Mouse (Mus musculus) stomach, embryonic 14.5 days (tissue): Measurements from ENCODE around the gene Sec1. TPM values are rescaled to one million over a fixed set of nuclear protein-coding genes. Genes with fewer than 3 reads are reported as not detected.
A peak's percentile ranks its signal among the peaks of the same experiment; 100 is the strongest.

Experiments
- ATAC-seq: fragments of 200-750 bp; cut with Nextera tagmentation; 2 replicates; pipeline ENCODE4 v1.8.0; 2017; ENCODE audit warnings: low read depth, moderate TSS enrichment; ENCODE audit not compliant: insufficient number of reproducible peaks, insufficient read depth, low FRiP score
- H3K27ac ChIP-seq: fragments of 300-500 bp; sonication (generic); 2 replicates; pipeline ENCODE4 v1.5.1; 2014; ENCODE audit warnings: mild to moderate bottlenecking, low read length, moderate library complexity, mixed read lengths
- H3K27me3 ChIP-seq: fragments of 300-500 bp; sonication (generic); 2 replicates; pipeline ENCODE4 v1.6.1; 2014; ENCODE audit warnings: low read length, control low read depth, mixed read lengths; ENCODE audit not compliant: control insufficient read depth, insufficient read depth
- H3K36me3 ChIP-seq: fragments of 300-500 bp; sonication (generic); 2 replicates; pipeline ENCODE4 v1.6.1; 2014; ENCODE audit warnings: mild to moderate bottlenecking, control low read depth, low read length, moderate library complexity, mixed read lengths; ENCODE audit not compliant: control insufficient read depth, insufficient read depth
- H3K4me1 ChIP-seq: fragments of 300-500 bp; sonication (generic); 2 replicates; pipeline ENCODE4 v1.6.1; 2014; ENCODE audit warnings: low read length, control low read depth, mixed read lengths; ENCODE audit not compliant: control insufficient read depth, insufficient read depth
- H3K4me2 ChIP-seq: fragments of 300-500 bp; sonication (generic); replicated peaks from 2 replicates; pipeline ENCODE4 v1.6.1; 2014; ENCODE audit warnings: low read depth, low read length, control low read depth
- H3K4me3 ChIP-seq: fragments of 300-500 bp; sonication (generic); 2 replicates; pipeline ENCODE4 v1.5.1; 2014; ENCODE audit warnings: low read depth, low read length, control low read depth
- H3K9ac ChIP-seq: fragments of 300-500 bp; sonication (generic); replicated peaks from 2 replicates; pipeline ENCODE4 v1.6.1; 2014; ENCODE audit warnings: low read depth, mild to moderate bottlenecking, control low read depth, low read length, moderate library complexity, mixed read lengths
- H3K9me3 ChIP-seq: fragments of 300-500 bp; sonication (generic); 2 replicates; pipeline ENCODE4 v1.6.1; 2016; ENCODE audit warnings: low read depth, low read length, control low read depth; ENCODE audit not compliant: control insufficient read depth
- WGBS: fragments of 180-500 bp; shearing (Covaris S2); extraction: QIAGEN DNeasy Blood & Tissue Kit; methylation state at CpG from one replicate; pipeline ENCODE4 v1.1.7; 2014; 5-methylcytosine and 5-hydroxymethylcytosine counted together
- polyA plus RNA-seq: library from polyadenylated mRNA; unstranded; fragments of >200 nt; fragmentation: Nextera tagmentation; extraction: Ambion mirVana; gene quantifications from 2 replicates; pipeline ENCODE4 v1.2.1, GENCODE M21; 2014

Gene Sec1
- 4.8 and 5.7 TPM in 2 replicates for polyA plus RNA-seq

DNA sequence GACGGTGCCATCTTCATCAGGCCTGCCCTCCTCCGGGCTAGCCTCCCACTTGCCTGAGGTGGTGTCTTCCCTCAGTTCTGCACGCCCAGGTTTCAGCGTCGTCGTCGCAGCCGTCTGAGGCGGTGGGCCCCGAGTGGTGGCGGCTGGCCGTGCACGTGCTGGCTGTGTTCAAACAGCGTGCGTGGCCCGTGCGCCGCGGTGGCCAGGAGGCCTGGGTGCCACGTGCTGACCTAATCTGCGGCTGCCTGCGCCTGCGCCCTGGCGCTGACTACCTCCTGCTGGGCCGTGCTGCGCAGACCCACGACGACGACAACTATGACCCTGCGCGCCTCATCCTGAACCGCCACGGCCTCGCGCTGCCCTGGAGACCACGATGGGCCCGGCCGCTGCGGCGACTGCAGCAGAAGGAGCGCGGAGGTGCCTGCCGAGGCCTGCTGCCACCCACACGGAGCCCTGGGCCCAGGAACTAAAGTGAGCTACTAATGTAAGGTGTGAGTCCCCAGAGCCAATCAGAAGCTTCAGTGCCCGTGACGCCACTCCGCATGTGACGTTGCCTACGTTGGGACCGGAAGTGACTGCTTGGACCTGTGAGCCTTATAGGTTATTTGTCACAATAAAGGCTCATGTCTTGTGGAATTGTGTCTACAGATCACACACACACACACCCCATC lies at the start of gene Sec1:
TSS of gene Sec1 (minus strand) at position 482 of the 671 bp plus-strand sequence.
- H3K9ac ChIP-seq, result no peak within 1 kb of the TSS
- no peak within 1 kb of the TSS for H3K27ac ChIP-seq
- no peaks in the 10 kb centered on the region for H3K36me3 ChIP-seq
- H3K4me1 ChIP-seq, result no peaks in the 10 kb centered on the region
- no peak within 1 kb of the TSS for H3K4me2 ChIP-seq
- no peak within 1 kb of the TSS for H3K4me3 ChIP-seq
- no peak for ATAC-seq
- 0 out of 2 replicates have a peak, but pooled peaks cover 4% of the 10 kb centered on the region for H3K27me3 ChIP-seq
- H3K9me3 ChIP-seq, result no peaks in the 10 kb centered on the region
- WGBS, result 89% methylated on average over 50 of the region's 50 CpGs

DNA sequence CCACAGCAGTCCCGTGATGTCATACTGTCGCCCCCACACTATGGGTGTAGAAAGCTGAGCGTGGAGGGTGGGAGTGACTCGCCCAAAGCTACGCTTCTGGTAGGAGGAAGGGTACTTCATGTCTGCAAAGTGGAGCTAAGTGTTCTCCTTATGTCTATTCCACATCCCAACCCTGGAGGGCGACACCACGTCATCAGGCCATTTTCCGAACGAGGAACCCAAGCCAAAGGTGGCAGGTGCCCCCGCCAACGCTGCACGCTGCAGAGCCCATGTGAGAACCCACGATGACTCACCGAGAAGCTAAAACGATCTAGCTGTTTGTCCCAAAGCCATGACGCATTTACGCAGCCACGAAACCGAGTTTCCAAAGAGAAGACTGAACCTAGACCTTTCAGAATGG lies 48.1 kb upstream of the Sec1 start:
- Histone ChIP-seq H3K4me1 (no peaks in the 10 kb centered on the region), H3K9ac (no peak overlapping the region)

DNA sequence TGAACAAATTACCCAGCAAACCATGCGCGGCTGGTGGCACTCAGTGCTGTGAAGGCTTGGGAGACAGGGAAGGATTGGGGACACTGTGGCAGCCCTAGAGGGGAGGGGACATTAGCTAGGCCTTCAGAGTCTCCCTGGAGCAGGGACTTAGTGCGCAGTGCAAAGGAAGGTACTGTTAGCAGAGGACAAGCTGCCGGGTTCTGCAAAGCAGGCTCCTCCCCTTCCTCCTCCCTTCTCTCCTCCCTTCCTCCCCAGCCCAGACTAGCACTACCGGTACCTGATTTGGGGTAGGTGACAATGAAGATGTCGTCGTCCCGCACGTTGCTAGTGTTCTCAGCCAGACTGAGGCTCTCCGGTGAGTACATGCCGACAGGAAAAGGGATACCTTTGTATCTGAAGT lies 47.6 kb upstream of the Sec1 start:
- Histone ChIP-seq H3K27ac (no peak overlapping the region), H3K9ac (no peak overlapping the region), H3K4me3 (peak overlapping the region; percentile 14), H3K36me3 (no peaks in the 10 kb centered on the region), H3K4me2 (peak overlapping the region; percentile 41), H3K9me3 (no peaks in the 10 kb centered on the region), H3K27me3 (no peaks in the 10 kb centered on the region), H3K4me1 (no peaks in the 10 kb centered on the region)
- 32% methylated on average over 11 of the region's 11 CpGs for WGBS
- peak; percentile 62; the same call in 1 of the 2 replicates for ATAC-seq

More for the DNA sequence above, 48.1 kb upstream of the Sec1 start:
- ATAC-seq, result no peak
- Histone ChIP-seq H3K27ac (no peak overlapping the region), H3K9me3 (no peaks in the 10 kb centered on the region), H3K36me3 (no peaks in the 10 kb centered on the region), H3K4me3 (peak overlapping the region; percentile 14), H3K4me2 (peak overlapping the region; percentile 41), H3K27me3 (no peaks in the 10 kb centered on the region)
- WGBS, result 43% methylated on average over 19 of the region's 19 CpGs

DNA sequence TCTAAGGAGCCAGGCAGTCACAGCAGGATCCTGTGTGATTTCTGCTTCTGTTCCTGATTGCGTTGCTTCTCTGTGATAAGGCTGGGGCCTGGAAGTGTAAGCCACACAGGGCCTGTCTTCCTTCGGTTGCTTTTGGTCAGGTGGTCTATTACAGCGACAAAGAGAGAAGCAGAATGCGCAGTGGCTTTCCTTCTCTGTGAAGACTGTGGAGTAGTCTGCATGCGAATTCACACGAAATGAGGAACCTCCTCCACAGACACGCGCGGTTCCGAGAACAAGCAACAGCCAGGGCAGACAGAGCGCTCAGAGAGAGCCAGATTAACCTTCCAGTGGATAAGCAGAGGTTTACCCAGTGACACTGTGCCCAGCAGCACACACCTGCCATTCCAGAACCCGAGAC lies 47.1 kb upstream of the Sec1 start:
- H3K4me2 ChIP-seq, result no peak overlapping the region
- 76% methylated on average over 12 of the region's 12 CpGs for whole genome bisulfite sequencing
- no peaks in the 10 kb centered on the region for H3K9me3 ChIP-seq
- H3K9ac ChIP-seq, result no peak overlapping the region
- ATAC-seq, result no peak
- no peaks in the 10 kb centered on the region for H3K36me3 ChIP-seq
- no peaks in the 10 kb centered on the region for H3K27me3 ChIP-seq
- H3K27ac ChIP-seq, result no peak overlapping the region
- no peaks in the 10 kb centered on the region for H3K4me1 ChIP-seq
- no peak overlapping the region for H3K4me3 ChIP-seq

DNA sequence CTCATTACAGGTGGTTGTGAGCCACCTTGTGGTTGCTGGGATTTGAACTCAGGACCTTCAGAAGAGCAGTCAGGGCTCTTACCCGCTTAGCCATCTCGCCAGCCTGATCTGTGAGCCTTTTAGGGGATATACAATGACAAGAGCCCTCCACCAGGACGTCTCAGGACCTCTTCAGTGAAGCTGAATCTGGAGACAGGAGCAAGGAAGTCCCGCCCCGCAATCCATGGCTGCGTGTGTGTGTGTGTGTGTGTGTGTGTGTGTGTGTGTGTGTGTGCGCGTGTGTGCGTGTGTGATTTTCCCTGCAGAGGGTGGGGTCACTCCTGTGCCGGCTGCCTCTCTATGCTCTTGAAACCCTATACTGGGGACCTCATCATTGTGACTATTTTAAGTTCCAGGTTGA lies 45.6 kb upstream of the Sec1 start:
- H3K4me2 ChIP-seq, result no peak overlapping the region
- H3K27me3 ChIP-seq, result no peaks in the 10 kb centered on the region
- no peak overlapping the region for H3K9ac ChIP-seq
- no peaks in the 10 kb centered on the region for H3K4me1 ChIP-seq
- 62% methylated on average over 10 of the region's 10 CpGs for WGBS
- H3K36me3 ChIP-seq, result no peaks in the 10 kb centered on the region
- no peak overlapping the region for H3K4me3 ChIP-seq
- H3K9me3 ChIP-seq, result no peaks in the 10 kb centered on the region
- ATAC-seq, result no peak
- H3K27ac ChIP-seq, result no peak overlapping the region

DNA sequence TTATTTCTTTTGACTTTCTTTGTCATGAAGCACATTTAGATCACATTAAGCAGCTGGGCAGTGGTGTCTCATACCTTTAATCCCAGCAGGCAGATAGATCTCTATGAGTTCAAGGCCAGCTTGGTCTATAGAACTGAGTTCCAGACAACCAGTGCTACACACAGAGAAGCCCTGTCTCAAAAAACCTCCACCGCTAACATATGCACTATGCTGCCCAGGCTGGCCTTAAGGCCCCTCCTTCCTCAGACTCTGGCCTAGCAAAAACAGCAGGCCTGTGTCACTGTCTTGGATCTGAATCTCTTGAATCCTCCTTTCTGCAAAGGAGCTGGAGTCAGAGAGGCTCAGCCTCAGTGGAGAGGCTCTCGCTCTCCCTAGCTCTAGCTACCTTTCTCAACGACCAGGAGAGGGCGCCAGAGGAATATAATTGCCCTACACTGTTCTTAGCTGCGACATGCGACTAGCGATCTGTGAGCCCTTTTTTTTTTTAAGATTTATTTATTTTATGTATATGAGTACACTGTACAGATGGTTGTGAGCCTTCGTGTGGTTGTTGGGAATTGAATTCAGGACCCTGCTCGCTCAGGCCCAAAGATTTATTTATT lies 45.1 kb upstream of the Sec1 start:
- no peaks in the 10 kb centered on the region for H3K9me3 ChIP-seq
- no peak overlapping the region for H3K4me2 ChIP-seq
- H3K4me1 ChIP-seq, result no peaks in the 10 kb centered on the region
- no peak overlapping the region for H3K9ac ChIP-seq
- H3K36me3 ChIP-seq, result no peaks in the 10 kb centered on the region
- H3K4me3 ChIP-seq, result no peak overlapping the region
- no peaks in the 10 kb centered on the region for H3K27me3 ChIP-seq
- peak; percentile 82 for ATAC-seq
- WGBS, result 6% methylated on average over 9 of the region's 9 CpGs
- H3K27ac ChIP-seq, result no peak overlapping the region

DNA sequence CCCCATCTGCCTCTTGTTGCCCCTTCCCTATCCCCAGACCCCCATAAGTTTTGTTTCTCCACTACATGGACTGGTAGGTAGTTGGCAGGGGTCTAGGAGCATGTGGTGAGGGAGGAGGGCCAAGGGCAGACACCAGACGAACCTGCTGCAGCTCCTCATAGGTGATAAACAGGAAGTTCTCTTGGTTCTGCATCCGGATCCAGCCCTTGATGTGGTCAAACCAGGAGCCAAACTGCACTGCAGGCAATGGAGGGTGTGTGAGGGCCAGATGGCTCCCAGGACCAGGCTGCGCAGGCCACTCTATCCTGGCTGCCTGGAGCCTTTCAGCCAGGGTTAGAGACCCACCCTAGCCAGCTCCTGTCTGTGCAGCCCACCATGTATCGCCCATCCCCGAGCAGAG lies 39.3 kb upstream of the Sec1 start:
- no peaks in the 10 kb centered on the region for H3K36me3 ChIP-seq
- ATAC-seq, result no peak
- H3K4me3 ChIP-seq, result no peak overlapping the region
- WGBS, result 80% methylated on average over 5 of the region's 5 CpGs
- H3K27me3 ChIP-seq, result no peaks in the 10 kb centered on the region
- no peak overlapping the region for H3K27ac ChIP-seq
- no peak overlapping the region for H3K9ac ChIP-seq
- no peaks in the 10 kb centered on the region for H3K9me3 ChIP-seq
- no peak overlapping the region for H3K4me2 ChIP-seq
- H3K4me1 ChIP-seq, result peaks cover 11% of the 10 kb centered on the region

DNA sequence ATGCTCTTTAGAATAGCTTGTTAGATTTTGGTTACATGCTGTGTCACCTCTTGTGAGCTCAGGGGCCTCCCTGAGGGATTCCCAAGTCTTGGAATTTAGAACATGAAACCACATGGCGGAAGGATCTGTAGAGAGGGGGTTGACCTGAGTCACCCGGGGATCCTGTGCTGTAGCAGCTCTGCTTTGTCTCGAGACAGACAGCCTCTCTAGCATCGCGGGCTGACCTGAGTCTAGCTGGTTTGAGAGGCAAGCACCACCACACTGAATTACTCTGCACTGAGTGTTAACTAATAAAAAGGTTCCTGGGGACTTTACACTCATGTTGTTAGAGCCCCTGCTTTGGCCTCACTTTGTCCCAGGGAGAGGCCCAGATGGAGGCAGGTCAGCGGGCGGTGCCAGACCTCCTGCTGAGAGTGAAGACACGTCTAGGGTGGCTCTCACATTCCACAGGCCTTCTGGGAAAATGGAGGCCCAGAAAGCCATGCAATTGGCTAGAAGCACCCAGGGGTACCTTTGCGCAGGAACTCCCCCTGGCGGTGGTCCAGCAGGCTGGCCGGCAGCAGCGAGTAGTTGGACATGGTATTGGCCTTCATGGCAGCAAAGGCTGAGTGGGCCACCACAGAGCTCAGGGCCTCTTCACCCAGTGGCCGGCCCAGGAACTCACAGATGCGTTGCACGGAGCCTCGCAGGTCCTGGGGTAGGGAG lies 36.7 kb upstream of the Sec1 start:
- Histone ChIP-seq H3K36me3 (peaks cover 7% of the 10 kb centered on the region; the same call in 1 of the 2 replicates), H3K4me1 (peaks cover 11% of the 10 kb centered on the region), H3K9ac (no peak overlapping the region), H3K9me3 (no peaks in the 10 kb centered on the region), H3K27ac (peak overlapping the region; percentile 44; the same call in 1 of the 2 replicates), H3K4me2 (no peak overlapping the region), H3K4me3 (no peak overlapping the region), H3K27me3 (no peaks in the 10 kb centered on the region)
- 15% methylated on average over 16 of the region's 16 CpGs for WGBS
- ATAC-seq, result peak; percentile 16; the same call in 1 of the 2 replicates
